Mouse (Mus musculus) thymus, adult 2 months (tissue): ENCODE data around the gene Sigmar1.
"Not testable (repeated sequence)": the region's sequence is repeated elsewhere in the genome, so short reads cannot be mapped to it uniquely, and the experiment has no call there.

ENCODE experiments used
- CTCF ChIP-seq: fragments of 200-500 bp; IDR thresholded peaks from 2 replicates; pipeline ENCODE4 v1.5.1; 2012; ENCODE audit warnings: mild to moderate bottlenecking, control low read depth, low read length, moderate library complexity, borderline replicate concordance; ENCODE audit not compliant: control insufficient read depth, poor library complexity, insufficient read depth; ENCODE audit errors: extremely low read depth
- POLR2A ChIP-seq: fragments of 200-500 bp; IDR thresholded peaks from 2 replicates; pipeline ENCODE4 v1.6.1; 2012; ENCODE audit warnings: mild to moderate bottlenecking, low read length, control low read depth, moderate library complexity; ENCODE audit not compliant: control insufficient read depth, poor library complexity, insufficient read depth; ENCODE audit errors: extremely low read depth

GRCm38 (mm10) chr4:41782711-41783110 lies 26.8 kb upstream of the Sigmar1 start:
- not testable (repeated sequence) for TF ChIP-seq CTCF, POLR2A
